Mouse (Mus musculus) yolk sac, embryonic 10.5 days (tissue): ENCODE data around the gene Stx4a.
A peak's percentile ranks its signal among the peaks of the same experiment; 100 is the strongest.
"Not testable (repeated sequence)": the region's sequence is repeated elsewhere in the genome, so short reads cannot be mapped to it uniquely, and the experiment has no call there.

ENCODE experiments used
- DNase-seq: peaks from one replicate; pipeline ENCODE4 v3.0.0-alpha.2; 2017; ENCODE audit warnings: low spot score

Gene Stx4a

DNA sequence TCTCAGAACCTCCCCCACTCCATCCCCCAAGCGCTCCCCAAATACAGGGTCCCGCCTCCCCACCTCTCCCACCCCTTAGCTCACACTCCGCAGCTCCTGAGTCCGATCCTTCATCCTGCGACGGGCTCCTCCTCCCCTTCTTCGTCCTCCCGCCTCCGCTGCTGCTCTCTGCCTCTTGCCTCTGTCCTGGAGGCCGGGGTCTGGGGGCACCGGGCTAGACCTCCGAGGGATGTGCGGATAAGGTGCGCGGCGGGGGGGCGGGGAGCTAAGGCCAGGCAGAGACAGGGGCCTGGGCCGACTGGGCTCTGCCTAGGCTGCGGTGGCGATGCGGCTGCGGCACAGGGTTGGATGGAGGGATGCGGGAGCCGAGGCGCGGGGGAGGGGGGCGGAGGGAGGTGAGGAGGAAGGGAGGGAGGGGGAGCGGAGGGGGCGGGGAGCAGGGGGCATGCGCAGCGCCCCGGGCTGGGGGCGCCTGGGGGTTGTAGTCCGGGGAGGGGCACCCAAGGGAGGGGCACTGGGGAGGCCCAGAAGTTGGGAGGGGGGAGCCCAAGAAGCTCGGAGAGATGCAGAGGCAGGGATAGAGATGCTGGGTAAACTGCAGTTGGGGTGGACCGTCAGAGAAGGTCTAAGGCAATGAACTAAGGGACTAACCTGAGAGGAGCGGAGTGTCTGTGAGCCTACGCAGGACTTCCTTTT is at the start of gene Stx4a, which contains the start of gene Stx1b:
Stx4a (plus strand) TSS at position 119 of the 696 bp plus-strand sequence.
Stx1b (minus strand) TSS at position 374 of the 696 bp plus-strand sequence.
- no peak for DNase-seq

GRCm38 (mm10) chr7:127775837-127776236 is 48.3 kb upstream of the Stx4a start:
- not testable (repeated sequence) for DNase-seq

DNA sequence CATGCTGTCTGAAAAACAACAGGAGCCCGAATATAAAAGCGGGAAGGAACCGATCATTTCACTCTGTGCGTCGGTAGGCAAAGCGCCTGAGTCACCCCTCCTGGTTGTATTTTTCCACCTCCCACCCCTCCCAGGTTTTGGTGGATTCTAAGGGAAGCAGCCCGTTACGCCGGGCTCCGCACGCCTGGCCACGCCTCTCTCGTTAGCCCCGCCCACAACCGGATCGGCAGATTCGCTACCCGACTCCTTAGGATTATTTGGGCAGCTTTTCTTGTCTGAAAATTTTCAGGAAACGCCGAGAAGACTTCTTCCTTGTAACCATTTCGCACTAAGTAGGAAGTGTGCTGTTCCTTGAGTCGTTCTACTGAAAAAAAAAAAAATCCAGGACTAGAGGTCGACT is 47.7 kb upstream of the Stx4a start, which contains the start of gene Setd1a:
Setd1a (plus strand) TSS at position 245 of the 400 bp plus-strand sequence.
- DNase-seq = peak; percentile 84

- peak; percentile 97 for DNase-seq
Measured at GRCm38 (mm10) chr7:127776878-127777473, 47.1 kb upstream of the Stx4a start.

- peak; percentile 81 for DNase-seq
Measured at GRCm38 (mm10) chr7:127777474-127778266, 46.4 kb upstream of the Stx4a start.

- DNase-seq = no peak
Measured at GRCm38 (mm10) chr7:127778350-127778749, 45.7 kb upstream of the Stx4a start.

- no peak for DNase-seq
Measured at GRCm38 (mm10) chr7:127785308-127785707, 38.8 kb upstream of the Stx4a start, which contains the start of gene Gm49388. Gm49388 (plus strand) TSS chr7:127785608.

- no peak for DNase-seq
Measured at GRCm38 (mm10) chr7:127797076-127797845, 26.8 kb upstream of the Stx4a start.

GRCm38 (mm10) chr7:127798591-127798990 is 25.5 kb upstream of the Stx4a start:
- no peak for DNase-seq

- no peak for DNase-seq
Measured at GRCm38 (mm10) chr7:127799211-127799610, 24.9 kb upstream of the Stx4a start.

DNA sequence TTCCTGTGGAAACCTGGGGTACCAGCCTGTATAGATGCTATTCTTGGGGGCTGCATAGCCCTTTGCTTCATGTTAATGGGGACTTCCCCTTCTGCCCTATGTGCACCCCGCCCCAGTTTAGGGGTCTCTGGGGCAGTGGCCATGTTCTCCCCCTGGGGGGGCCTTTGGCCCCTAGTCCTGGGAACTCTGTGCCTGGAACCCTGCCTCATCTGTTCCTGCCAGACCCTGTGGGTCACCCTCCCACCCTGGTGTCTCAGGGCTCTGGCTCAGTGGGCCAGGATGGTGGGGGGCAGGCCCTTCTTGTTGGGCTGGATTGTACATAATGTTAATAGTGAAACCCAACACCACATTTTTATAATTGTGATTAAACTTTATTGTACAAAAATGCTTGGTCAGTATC is 24.4 kb upstream of the Stx4a start:
- no peak for DNase-seq

GRCm38 (mm10) chr7:127800435-127801009 is 23.6 kb upstream of the Stx4a start, which contains the start of gene Hsd3b7:
Hsd3b7 (plus strand) TSS chr7:127800604.
- DNase-seq = peak; percentile 91

DNA sequence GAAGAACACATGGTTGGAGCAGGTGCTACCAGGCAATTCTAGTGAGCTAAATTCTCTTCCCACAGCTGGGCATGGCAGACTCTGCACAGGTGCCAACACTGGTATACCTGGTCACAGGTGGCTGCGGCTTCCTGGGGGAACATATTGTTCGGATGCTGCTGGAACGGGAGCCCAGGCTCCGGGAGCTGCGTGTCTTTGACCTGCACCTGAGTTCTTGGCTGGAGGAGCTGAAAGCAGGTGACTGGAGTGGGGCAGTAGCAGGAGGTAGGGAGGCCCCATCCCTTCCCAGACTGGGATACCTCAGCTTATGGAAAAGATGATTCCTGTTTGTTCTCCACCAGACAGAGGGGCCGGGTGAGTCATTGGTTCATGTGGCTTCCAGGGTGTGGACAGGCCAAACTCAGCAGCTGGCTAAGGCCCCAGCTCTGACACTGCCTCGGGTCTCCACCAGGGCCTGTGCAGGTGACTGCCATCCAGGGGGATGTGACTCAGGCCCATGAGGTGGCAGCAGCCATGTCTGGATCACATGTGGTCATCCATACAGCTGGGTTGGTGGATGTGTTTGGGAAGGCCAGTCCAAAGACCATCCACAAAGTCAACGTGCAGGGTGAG is 23.0 kb upstream of the Stx4a start:
- DNase-seq = no peak

GRCm38 (mm10) chr7:127802313-127802712 is 21.8 kb upstream of the Stx4a start:
- no peak for DNase-seq

GRCm38 (mm10) chr7:127808821-127809220 is 15.3 kb upstream of the Stx4a start:
- no peak for DNase-seq

GRCm38 (mm10) chr7:127809846-127810245 is 14.2 kb upstream of the Stx4a start:
- no peak for DNase-seq

DNA sequence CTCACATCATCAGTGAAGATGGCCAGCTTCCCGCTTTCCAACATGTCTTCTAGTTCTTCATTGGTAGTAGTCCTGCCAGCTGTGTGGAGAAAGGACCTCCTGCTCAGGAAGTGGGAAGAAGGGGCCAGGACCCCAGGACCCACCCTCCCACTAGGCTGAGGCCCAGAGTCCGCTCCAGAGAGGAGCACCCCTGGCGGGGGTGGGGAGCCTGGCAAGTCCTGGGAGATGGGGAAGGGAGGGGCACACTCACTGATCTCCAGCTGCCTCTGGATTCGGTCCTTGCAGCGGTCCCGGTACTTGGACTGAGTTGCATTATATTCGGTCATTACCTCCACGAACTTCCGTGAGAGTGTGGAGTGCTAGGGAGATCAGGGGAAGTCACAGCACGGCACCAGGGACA is 13.4 kb upstream of the Stx4a start:
- DNase-seq = no peak

DNA sequence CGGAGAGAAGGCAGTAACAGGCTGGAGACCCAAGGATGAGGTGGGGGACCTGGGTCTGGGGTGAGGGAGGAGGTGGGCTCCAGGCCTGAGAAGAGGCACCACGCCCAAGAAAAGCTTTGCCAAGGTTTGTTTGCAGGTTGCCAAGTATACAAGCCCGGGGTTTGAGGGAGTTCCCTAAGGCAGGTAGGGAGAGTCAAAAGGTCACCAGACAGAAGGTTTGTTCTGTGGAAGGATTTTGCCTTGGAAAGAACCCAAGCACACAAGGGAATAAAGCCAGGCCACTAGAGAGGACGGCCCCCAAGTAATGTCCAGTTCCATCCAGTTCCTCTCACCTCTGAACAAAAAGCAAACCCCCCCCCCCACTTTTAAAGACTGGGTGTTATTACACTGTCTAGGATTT is 12.9 kb upstream of the Stx4a start:
- no peak for DNase-seq

- no peak for DNase-seq
Measured at GRCm38 (mm10) chr7:127812292-127812691, 11.8 kb upstream of the Stx4a start.

GRCm38 (mm10) chr7:127813821-127814220 is 10.3 kb upstream of the Stx4a start:
- no peak for DNase-seq
